Mouse (Mus musculus): ENCODE measurements around the gene Gabpb2.

- no peak for TF ChIP-seq CTCF (IDR thresholded peaks at IDR 0.05; ENCODE audit: low read depth, low read length)
- TF ChIP-seq POLR2A (IDR thresholded peaks at IDR 0.05; ENCODE audit: extremely low read depth, insufficient read depth, low read length) = no peak
Measured at GRCm38 (mm10) chr3:95213609-95213975, 4.1 kb downstream of the Gabpb2 start.

All from liver, adult 2 months (tissue).